ENCODE assay signal across 8 mouse cellular contexts in genomic region chr6:119348234-119348633, GRCm38 (mm10). TPM values are rescaled to one million over a fixed set of nuclear protein-coding genes. Genes with fewer than 3 reads are reported as not detected.
DNase-seq lines count a peak whose midpoint lies in the region; ATAC-seq lines count a peak whose summit lies in the region.

No protein-coding gene starts in this region.

- 5% methylated on average over 1 of the region's 1 CpGs for WGBS in forebrain, embryonic 15.5 days
- 5% methylated on average over 1 of the region's 1 CpGs for WGBS in hindbrain, embryonic 13.5 days

- no peak overlapping the region for H3K4me2 ChIP-seq in forebrain, embryonic 15.5 days (replicated peaks)
- no peak overlapping the region for H3K4me2 ChIP-seq in hindbrain, embryonic 13.5 days

- no peak overlapping the region for H3K4me3 ChIP-seq in forebrain, embryonic 15.5 days
- H3K4me3 ChIP-seq in hindbrain, embryonic 13.5 days: no peak overlapping the region

- H3K9me3 ChIP-seq in forebrain, embryonic 15.5 days: no peaks in the 10 kb centered on the region
- no peaks in the 10 kb centered on the region for H3K9me3 ChIP-seq in hindbrain, embryonic 13.5 days

- H3K9ac ChIP-seq in forebrain, embryonic 15.5 days (replicated peaks): no peak overlapping the region
- H3K9ac ChIP-seq in hindbrain, embryonic 13.5 days: no peak overlapping the region

- no peaks in the 10 kb centered on the region for H3K4me1 ChIP-seq in forebrain, embryonic 15.5 days
- H3K4me1 ChIP-seq in hindbrain, embryonic 13.5 days (replicated peaks): peaks cover 3% of the 10 kb centered on the region; the same call in 1 of the 2 replicates

- H3K36me3 ChIP-seq in forebrain, embryonic 15.5 days: peaks cover 6% of the 10 kb centered on the region; the same call in 1 of the 2 replicates
- H3K36me3 ChIP-seq in hindbrain, embryonic 13.5 days: peaks cover 5% of the 10 kb centered on the region

- no peak overlapping the region for H3K27ac ChIP-seq in forebrain, embryonic 15.5 days (replicated peaks)
- no peak overlapping the region for H3K27ac ChIP-seq in hindbrain, embryonic 13.5 days

- peak; percentile 89 for DNase-seq in NIH3T3 (ENCODE audit: low read depth)
- DNase-seq in c-Kit-positive CD71-positive TER-119-positive erythroid progenitor cells, embryonic 14.5 days (ENCODE audit: low spot score): peak; percentile 58
- DNase-seq in layer of hippocampus, postnatal 36 days: peak; percentile 78 to 79
- DNase-seq in right cerebral cortex, postnatal 36 days (ENCODE audit: low spot score in 2 of 2): peak; percentile 68 to 73
- peak; percentile 68 for DNase-seq in urinary bladder, postnatal 36 days (ENCODE audit: low spot score in 2 of 2)

- peak; percentile 53; the same call in 1 of the 2 replicates for ATAC-seq in forebrain, embryonic 15.5 days (replicated peaks)
- peak; percentile 21; the same call in 1 of the 2 replicates for ATAC-seq in hindbrain, embryonic 13.5 days (ENCODE audit: low FRiP score)
- peak; percentile 44; the same call in 1 of the 2 replicates for ATAC-seq in megakaryocyte-erythroid progenitor cell, adult 5-6 weeks (replicated peaks; ENCODE audit: low FRiP score, low TSS enrichment, poor library complexity, severe bottlenecking)

- H3K27me3 ChIP-seq in forebrain, embryonic 15.5 days: no peaks in the 10 kb centered on the region
- H3K27me3 ChIP-seq in hindbrain, embryonic 13.5 days: no peaks in the 10 kb centered on the region

RNA-seq across cellular contexts. Expression of gene Lrtm2, which starts 17.7 kb away (rescaled TPM):
- 3.5 and 3.7 TPM in 2 replicates for polyA plus RNA-seq in forebrain, embryonic 15.5 days (2015; fragmentation: Nextera tagmentation; extraction: Ambion mirVana)
- polyA plus RNA-seq in hindbrain, embryonic 13.5 days (2015; fragmentation: Nextera tagmentation; extraction: Ambion mirVana): 5.0 and 5.1 TPM in 2 replicates
- total RNA-seq in layer of hippocampus, postnatal 36 days (2021): 10 to 100 TPM; 40.4 to 42.8 TPM
- total RNA-seq in megakaryocyte-erythroid progenitor cell, adult 5-6 weeks (2014; fragmentation: Nextera tagmentation): not detected in 2 replicates
- total RNA-seq in megakaryocyte-erythroid progenitor cell, adult 5-6 weeks (2017): 0.38 TPM in 1 of 2 replicates, not detected in the other

Comparison
In these comparisons a context has a peak if more than half of its experiments do, and no peak if none do; other contexts are left out.
1. RNA of gene Lrtm2, which starts 17.7 kb away (total RNA-seq): 40.4 to 42.8 TPM in layer of hippocampus, postnatal 36 days; 0.38 TPM in megakaryocyte-erythroid progenitor cell, adult 5-6 weeks; every median in the first group is over 10 times any median in the second.
2. Peak in every context shown above with its lines, with median percentiles within 50 percentile points of each other: DNase-seq and ATAC-seq.